Mouse (Mus musculus) adrenal gland, adult 18-20 months (tissue): ENCODE measurements around the gene Fezf2. TPM values are rescaled to one million over a fixed set of nuclear protein-coding genes. Genes with fewer than 3 reads are reported as not detected.

Source experiments
- DNase-seq, 2 experiments: peaks; one replicate each; pipeline ENCODE4 v3.0.0; 2021 to 2022; ENCODE audit warnings: low spot score in 2 of 2
- total RNA-seq, 2 experiments: library from RNA; stranded (reverse); gene quantifications; 1 replicate in 1 of 2; 2 replicates in 1 of 2; pipeline ENCODE4 v1.2.3; 2021

Fezf2 gene
- total RNA-seq, 2 experiments from 2014 or later, result not detected

GRCm38 (mm10) chr14:12343451-12343941, 4.5 kb downstream of the Fezf2 start:
- no peak for DNase-seq

- no peak for DNase-seq
These were observed 5.4 kb downstream of the Fezf2 start for GRCm38 (mm10) chr14:12342458-12343131.

- DNase-seq, result no peak
These were observed 6.1 kb downstream of the Fezf2 start for GRCm38 (mm10) chr14:12341789-12342457.

GRCm38 (mm10) chr14:12341075-12341788, 6.8 kb downstream of the Fezf2 start:
- DNase-seq, result no peak

DNA sequence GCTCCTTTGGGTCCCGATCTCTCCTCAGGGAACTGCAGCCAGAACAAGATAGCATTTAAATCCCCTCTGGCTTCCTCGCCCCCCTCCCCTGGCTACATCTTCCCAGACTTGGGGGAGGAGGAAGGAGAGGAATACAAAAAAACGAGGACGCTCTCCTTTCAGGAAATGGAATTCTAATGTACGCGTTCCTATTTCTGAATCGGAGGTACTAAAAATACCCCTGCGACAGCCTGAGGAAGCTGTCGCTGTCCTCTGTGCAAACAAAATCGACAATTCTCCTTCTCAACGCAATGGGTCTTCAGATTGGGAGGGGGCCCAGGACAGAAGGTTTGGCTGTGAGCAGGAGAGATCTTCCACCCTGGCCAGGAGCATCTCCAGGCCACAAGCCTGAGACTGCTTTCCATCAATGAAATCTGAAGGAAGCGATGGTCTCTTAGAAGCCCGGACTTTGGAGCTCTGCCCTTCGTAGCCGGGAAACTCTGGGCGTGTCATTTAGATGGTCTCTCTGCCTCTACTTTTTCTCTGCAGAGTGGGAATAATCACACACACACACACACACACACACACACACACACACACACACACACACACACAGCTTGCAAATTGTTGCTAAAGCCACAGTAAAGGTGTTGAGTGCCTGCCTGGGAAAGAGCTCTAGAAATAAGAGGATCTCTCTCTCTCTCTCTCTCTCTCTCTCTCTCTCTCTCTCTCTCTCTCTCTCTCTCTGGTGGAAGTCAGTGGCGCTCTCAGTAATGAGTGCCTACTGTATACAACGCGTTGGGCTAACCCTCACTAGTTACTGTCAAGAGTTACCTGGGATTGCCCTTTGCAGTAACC, 7.5 kb downstream of the Fezf2 start:
- no peak for DNase-seq

DNA sequence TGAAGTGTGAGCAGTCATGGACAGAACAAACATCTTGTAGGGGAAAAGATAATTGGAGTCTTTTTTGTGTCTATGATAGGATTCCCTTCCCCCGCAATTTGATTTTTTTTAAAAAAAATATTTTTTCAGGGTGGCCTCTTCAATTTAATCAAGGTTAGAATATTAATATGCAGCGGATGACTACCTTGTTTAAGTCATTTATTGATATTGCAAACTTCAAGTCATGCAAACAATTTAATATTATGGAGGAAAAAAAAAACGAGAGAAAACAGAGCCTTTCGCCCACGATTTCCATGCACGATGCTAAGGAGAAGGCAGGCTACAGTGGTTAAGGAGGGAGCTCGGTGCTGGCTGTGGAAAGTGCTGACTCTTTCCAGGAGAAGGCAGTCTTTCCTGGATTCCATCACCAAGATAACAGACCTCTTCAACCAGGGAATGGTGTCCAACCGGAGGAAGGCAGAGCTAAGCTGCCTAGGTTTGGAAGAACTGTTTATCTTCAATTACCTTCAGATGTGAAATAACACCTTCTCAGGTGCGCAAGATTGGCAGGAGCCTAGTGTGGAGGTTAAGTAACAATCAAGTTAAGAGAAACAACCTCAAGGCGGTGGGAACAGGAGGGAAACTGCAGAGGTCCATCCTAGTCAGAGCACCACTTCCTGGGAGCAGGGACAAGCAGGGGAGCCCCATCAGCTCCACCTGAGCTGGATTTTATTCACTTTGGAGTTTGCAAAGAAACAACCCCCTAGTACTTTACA, 9.0 kb downstream of the Fezf2 start:
- DNase-seq, result no peak

GRCm38 (mm10) chr14:12337998-12338809, 9.8 kb downstream of the Fezf2 start:
- no peak for DNase-seq

DNA sequence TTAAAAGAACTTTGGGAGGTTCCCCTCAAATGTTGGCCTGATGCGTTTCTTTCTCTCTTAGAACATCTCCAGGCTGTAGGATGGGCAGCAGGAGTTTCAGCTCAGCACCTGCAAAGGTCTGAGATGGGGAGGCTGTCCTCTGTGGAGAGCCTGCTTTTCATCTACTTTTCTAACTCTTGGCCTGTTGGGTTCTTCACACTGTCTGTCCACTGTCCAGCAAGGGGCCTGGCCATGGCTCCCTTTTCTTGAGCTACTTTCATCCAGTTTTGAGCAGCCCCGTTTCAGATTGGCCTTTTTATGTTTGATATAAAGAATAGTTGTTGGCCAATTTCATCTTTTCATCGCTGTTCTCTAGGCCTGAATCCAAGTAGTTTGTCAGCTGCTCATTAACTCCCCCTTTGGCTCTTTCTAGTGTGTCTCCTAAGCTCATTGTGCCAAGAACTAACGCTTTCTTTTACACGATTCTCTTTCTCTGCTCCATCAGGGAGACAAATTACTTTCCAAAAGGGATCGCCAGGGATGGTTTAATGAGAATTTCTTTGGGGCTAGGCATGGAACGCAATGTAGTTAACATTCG, 10.5 kb downstream of the Fezf2 start:
- DNase-seq, result no peak

GRCm38 (mm10) chr14:12334925-12335324, 13.1 kb downstream of the Fezf2 start:
- DNase-seq, result no peak

GRCm38 (mm10) chr14:12333622-12334021, 14.4 kb downstream of the Fezf2 start:
- DNase-seq, result no peak

- DNase-seq, result no peak
These were observed 44.9 kb downstream of the Fezf2 start for GRCm38 (mm10) chr14:12303106-12303505.

- DNase-seq, result no peak
These were observed 47.3 kb downstream of the Fezf2 start for GRCm38 (mm10) chr14:12300677-12301076.

DNA sequence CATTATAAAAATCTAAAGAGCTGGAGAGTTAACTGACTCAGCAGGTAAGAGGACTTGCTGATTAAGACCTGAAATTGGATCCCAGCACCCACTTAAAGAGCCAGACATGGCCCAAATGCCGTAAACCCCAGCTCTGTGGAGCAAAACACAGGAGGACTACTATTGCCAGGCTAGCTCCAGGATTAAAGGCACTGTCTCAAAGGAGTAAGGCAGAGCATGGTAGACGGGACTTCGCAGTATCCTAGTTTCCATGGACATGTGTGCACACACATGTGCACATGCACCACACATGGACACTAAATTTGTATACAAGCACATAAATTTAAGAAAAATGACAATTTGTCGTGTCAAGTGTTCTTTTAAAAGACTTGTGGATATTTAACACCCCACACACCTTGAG, 47.7 kb downstream of the Fezf2 start:
- DNase-seq, result no peak

GRCm38 (mm10) chr14:12299654-12300053, 48.3 kb downstream of the Fezf2 start:
- DNase-seq, result no peak

DNA sequence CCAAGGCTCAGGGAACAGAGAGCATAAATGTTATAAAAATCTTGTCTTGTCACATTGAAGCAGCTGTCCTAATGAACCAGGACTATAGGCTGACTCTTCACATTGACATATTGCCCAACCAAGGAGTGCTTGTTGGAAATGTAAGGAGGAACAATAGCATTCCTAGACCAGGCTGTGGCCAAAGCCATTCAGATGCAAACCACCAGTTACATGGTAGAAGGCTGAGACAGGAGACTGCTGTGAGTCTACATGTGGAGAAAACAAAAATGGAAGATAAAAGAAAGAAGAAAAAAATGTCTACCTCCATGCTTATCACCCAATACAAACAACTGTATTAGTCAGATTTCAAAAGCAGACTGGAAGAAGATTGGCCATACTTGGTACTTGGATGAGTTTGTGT, 48.8 kb downstream of the Fezf2 start:
- DNase-seq, result no peak

DNA sequence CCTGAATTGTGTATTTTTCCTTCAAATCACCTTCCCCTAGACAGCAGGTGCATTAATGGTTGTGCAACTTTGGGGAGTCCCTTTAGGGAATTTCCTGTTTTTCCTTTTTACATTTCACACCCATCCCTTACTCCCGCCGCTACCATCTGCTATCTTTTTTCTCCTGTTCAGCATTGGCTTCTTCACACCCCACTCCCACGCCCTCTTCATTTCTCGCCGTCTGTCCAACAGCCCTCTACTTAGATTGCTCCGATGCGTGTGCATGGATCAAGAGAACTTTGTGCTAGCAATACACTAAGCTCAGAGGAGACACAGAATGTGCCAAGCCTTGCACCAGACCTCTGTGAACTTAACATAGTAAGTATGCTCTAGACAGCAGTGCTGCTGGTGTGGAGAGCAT, 51.6 kb downstream of the Fezf2 start:
- no peak for DNase-seq
